Mouse (Mus musculus) MEL (cell line): ENCODE measurements at regions not wholly inside any gene's neighbourhood (a gene's known extent, or its start where the extent isn't known, plus 50 kb on each side); places are given as distances from the start of the nearest gene placed in this dataset.
A peak's percentile ranks its signal among the peaks of the same experiment; 100 is the strongest.

Source experiments
- DNase-seq: peaks from one replicate; pipeline ENCODE4 v3.0.0; 2011; ENCODE audit warnings: low read depth, low spot score
- H3K27ac ChIP-seq: 2 replicates; pipeline ENCODE4 v1.5.1; 2012; ENCODE audit warnings: low read depth, mild to moderate bottlenecking, control low read depth, low read length, moderate library complexity; ENCODE audit not compliant: control insufficient read depth
- H3K27me3 ChIP-seq, 2 experiments: fragments of 150-350 bp in 1 of 2; sonication (generic) in 1 of 2; 2 replicates each; pipeline ENCODE4 v1.6.1; 2012; ENCODE audit warnings: low read length in 2 of 2, mild to moderate bottlenecking in 2 of 2, improper control_type of control experiment in 1 of 2, moderate library complexity in 1 of 2; ENCODE audit not compliant: insufficient read depth in 2 of 2, control insufficient read depth in 1 of 2
- H3K36me3 ChIP-seq, 2 experiments: 2 replicates each; pipeline ENCODE4 v1.6.1; 2012 to 2014; ENCODE audit warnings: low read length in 2 of 2, improper control_type of control experiment in 1 of 2, inconsistent platforms in 1 of 2, mild to moderate bottlenecking in 1 of 2; ENCODE audit not compliant: insufficient read depth in 2 of 2, control insufficient read depth in 1 of 2
- H3K4me1 ChIP-seq, 2 experiments: fragments of 150-350 bp in 1 of 2; sonication (generic) in 1 of 2; 2 replicates each; pipeline ENCODE4 v1.6.1; 2012; ENCODE audit warnings: low read length in 2 of 2, improper control_type of control experiment in 1 of 2, mild to moderate bottlenecking in 1 of 2; ENCODE audit not compliant: insufficient read depth in 2 of 2, control insufficient read depth in 1 of 2
- H3K4me3 ChIP-seq, 2 experiments: fragments of 150-350 bp in 1 of 2; sonication (generic) in 1 of 2; 2 replicates each; pipeline ENCODE4 v1.5.1; 2012; ENCODE audit warnings: low read depth in 2 of 2, low read length in 2 of 2, mild to moderate bottlenecking in 2 of 2, moderate library complexity in 2 of 2, control low read depth in 1 of 2, improper control_type of control experiment in 1 of 2; ENCODE audit not compliant: control insufficient read depth in 1 of 2, insufficient read depth in 1 of 2
- H3K79me2 ChIP-seq: 2 replicates; pipeline ENCODE4 v1.6.1; 2012; ENCODE audit warnings: mild to moderate bottlenecking, low read length, moderate library complexity; ENCODE audit not compliant: control insufficient read depth, poor library complexity, insufficient read depth
- H3K9ac ChIP-seq: 2 replicates; pipeline ENCODE4 v1.6.1; 2012; ENCODE audit warnings: low read depth, mild to moderate bottlenecking, control low read depth, low read length, moderate library complexity; ENCODE audit not compliant: control insufficient read depth, poor library complexity, severe bottlenecking
- H3K9me3 ChIP-seq: fragments of 150-350 bp; sonication (generic); replicated peaks from 2 replicates; pipeline ENCODE4 v1.6.1; 2012; ENCODE audit warnings: mild to moderate bottlenecking, low read length, improper control_type of control experiment, moderate library complexity; ENCODE audit not compliant: insufficient read depth
- EP300 ChIP-seq, 2 experiments: IDR thresholded peaks; 2 replicates each; pipeline ENCODE4 v1.6.1; 2011; ENCODE audit warnings: improper control_type of control experiment in 2 of 2, low read length in 2 of 2, low read depth in 1 of 2, mild to moderate bottlenecking in 1 of 2
- ETS1 ChIP-seq: IDR thresholded peaks from 2 replicates; pipeline ENCODE4 v1.6.1; 2012; ENCODE audit warnings: low read depth, mild to moderate bottlenecking, inconsistent platforms, low read length, improper control_type of control experiment, moderate library complexity
- GABPA ChIP-seq: IDR thresholded peaks from 2 replicates; pipeline ENCODE4 v1.6.1; 2012; ENCODE audit warnings: low read depth, mild to moderate bottlenecking, inconsistent platforms, low read length, improper control_type of control experiment, moderate library complexity
- GATA1 ChIP-seq: IDR thresholded peaks from 2 replicates; pipeline ENCODE4 v1.6.1; 2011; ENCODE audit warnings: low read depth, low read length, improper control_type of control experiment
- HCFC1 ChIP-seq: IDR thresholded peaks from 2 replicates; pipeline ENCODE4 v1.6.1; 2012; ENCODE audit warnings: low read depth, mild to moderate bottlenecking, inconsistent platforms, low read length, improper control_type of control experiment, moderate library complexity
- JUND ChIP-seq: IDR thresholded peaks from 2 replicates; pipeline ENCODE4 v1.6.1; 2011; ENCODE audit warnings: low read depth, mild to moderate bottlenecking, improper control_type of control experiment, low read length
- MAZ ChIP-seq: IDR thresholded peaks from 2 replicates; pipeline ENCODE4 v1.6.1; 2012; ENCODE audit warnings: low read depth, mild to moderate bottlenecking, inconsistent platforms, low read length, improper control_type of control experiment
- MEF2A ChIP-seq: IDR thresholded peaks from 2 replicates; pipeline ENCODE4 v1.6.1; 2014; ENCODE audit warnings: low read depth, mild to moderate bottlenecking, inconsistent platforms, low read length, improper control_type of control experiment; ENCODE audit not compliant: poor library complexity, insufficient replicate concordance, severe bottlenecking; ENCODE audit errors: extremely low read depth
- MXI1 ChIP-seq: IDR thresholded peaks from 2 replicates; pipeline ENCODE4 v1.6.1; 2011; ENCODE audit warnings: mild to moderate bottlenecking, low read depth, low read length, improper control_type of control experiment
- NELFE ChIP-seq: IDR thresholded peaks from 2 replicates; pipeline ENCODE4 v1.6.1; 2011; ENCODE audit warnings: low read depth, low read length, improper control_type of control experiment
- POLR2A ChIP-seq, 2 experiments: IDR thresholded peaks; 2 replicates each; pipeline ENCODE4 v1.6.1; 2011 to 2012; ENCODE audit warnings: low read length in 2 of 2, mild to moderate bottlenecking in 2 of 2, control low read depth in 1 of 2, improper control_type of control experiment in 1 of 2, low read depth in 1 of 2, moderate library complexity in 1 of 2; ENCODE audit not compliant: control insufficient read depth in 1 of 2, insufficient read depth in 1 of 2, poor library complexity in 1 of 2
- POLR2AphosphoS2 ChIP-seq: IDR thresholded peaks from 2 replicates; pipeline ENCODE4 v1.6.1; 2011; ENCODE audit warnings: low read length, improper control_type of control experiment
- POLR2AphosphoS5 ChIP-seq: IDR thresholded peaks from 2 replicates; pipeline ENCODE4 v1.6.1; 2012; ENCODE audit warnings: low read depth, borderline replicate concordance, mild to moderate bottlenecking, inconsistent platforms, low read length, moderate library complexity, mixed read lengths
- RAD21 ChIP-seq: IDR thresholded peaks from 2 replicates; pipeline ENCODE4 v1.6.1; 2011; ENCODE audit warnings: mild to moderate bottlenecking, low read depth, low read length, improper control_type of control experiment
- RCOR1 ChIP-seq: IDR thresholded peaks from 2 replicates; pipeline ENCODE4 v1.6.1; 2012; ENCODE audit warnings: low read depth, mild to moderate bottlenecking, inconsistent platforms, low read length, improper control_type of control experiment
- SIN3A ChIP-seq: IDR thresholded peaks from 2 replicates; pipeline ENCODE4 v1.6.1; 2012; ENCODE audit warnings: low read length, improper control_type of control experiment, inconsistent platforms
- SMC3 ChIP-seq: IDR thresholded peaks from 2 replicates; pipeline ENCODE4 v1.6.1; 2011; ENCODE audit warnings: low read depth, low read length, improper control_type of control experiment
- TAL1 ChIP-seq: IDR thresholded peaks from 2 replicates; pipeline ENCODE4 v1.6.1; 2012; ENCODE audit warnings: mild to moderate bottlenecking, inconsistent platforms, low read length, moderate library complexity, mixed read lengths
- TBP ChIP-seq: IDR thresholded peaks from 2 replicates; pipeline ENCODE4 v1.8.0; 2011; ENCODE audit warnings: low read depth, low read length, improper control_type of control experiment

DNA sequence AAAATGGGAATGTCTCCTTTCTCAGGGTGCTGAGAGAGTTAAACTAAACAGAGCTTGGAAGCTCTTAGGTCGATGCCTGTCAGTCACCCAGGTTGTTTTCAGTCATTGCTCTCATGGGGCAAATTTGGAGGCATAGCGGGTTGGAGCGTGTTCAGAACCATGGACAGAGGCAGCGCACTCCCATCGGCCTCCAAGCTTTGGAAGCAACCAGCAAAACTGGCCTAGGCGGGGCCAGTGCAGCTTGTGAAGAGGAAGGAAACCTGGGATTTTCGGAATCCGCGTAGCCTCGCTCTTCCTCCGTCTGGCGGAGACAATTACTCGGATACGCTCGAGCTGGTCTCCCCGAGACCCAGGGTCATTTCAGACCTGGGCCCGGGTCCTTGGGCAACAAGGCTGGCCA lies 63.4 kb upstream of the Pax2 start:
- no peaks in the 10 kb centered on the region for H3K9me3 ChIP-seq
- no peaks in the 10 kb centered on the region for H3K36me3 ChIP-seq
- no peak overlapping the region for H3K27ac ChIP-seq
- H3K4me3 ChIP-seq: no peak overlapping the region
- no peaks in the 10 kb centered on the region for H3K79me2 ChIP-seq
- no peaks in the 10 kb centered on the region for H3K27me3 ChIP-seq
- no peak for TF ChIP-seq HCFC1
- TF ChIP-seq GABPA: no peak
- no peak for TF ChIP-seq MAZ
- no peak for TF ChIP-seq MXI1
- no peak for TF ChIP-seq POLR2A (IDR thresholded peaks at IDR 0.05; ENCODE audit: control insufficient read depth in 1 of 2, insufficient read depth in 1 of 2, low read depth in 1 of 2, low read length in 2 of 2, poor library complexity in 1 of 2)
- TF ChIP-seq POLR2AphosphoS5: no peak
- TF ChIP-seq TAL1: no peak
- TF ChIP-seq SMC3: no peak
- TF ChIP-seq JUND: no peak
- no peak for TF ChIP-seq POLR2AphosphoS2
- TF ChIP-seq SIN3A: no peak
- TF ChIP-seq RAD21: no peak
- TF ChIP-seq GATA1: no peak
- TF ChIP-seq TBP: no peak
- TF ChIP-seq ETS1: no peak
- no peaks in the 10 kb centered on the region for H3K4me1 ChIP-seq
- H3K9ac ChIP-seq: no peak overlapping the region
- peak; percentile 23 for DNase-seq

DNA sequence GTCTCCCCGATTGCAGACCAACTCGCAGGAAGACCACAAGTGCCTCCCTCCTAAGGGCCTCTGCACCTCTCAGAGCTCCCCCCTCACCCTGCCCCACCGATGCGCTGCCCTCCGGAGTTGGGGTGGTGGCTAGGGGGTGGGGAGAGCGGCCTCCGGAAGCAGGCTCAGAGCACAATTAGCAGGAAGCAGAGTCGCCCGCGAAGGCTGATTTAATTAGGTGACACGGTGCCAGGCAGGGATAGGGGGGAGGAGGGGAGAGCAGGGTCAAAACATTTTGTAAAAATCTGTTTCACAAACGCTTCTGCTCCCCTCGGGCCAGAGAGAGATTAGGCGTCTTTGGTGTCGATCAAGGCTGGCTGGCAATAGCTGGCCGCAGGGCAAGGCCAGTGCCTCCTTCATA lies 63.0 kb upstream of the Pax2 start:
- Histone ChIP-seq H3K4me1 (no peaks in the 10 kb centered on the region), H3K79me2 (no peaks in the 10 kb centered on the region), H3K27ac (no peak overlapping the region), H3K36me3 (no peaks in the 10 kb centered on the region), H3K27me3 (no peaks in the 10 kb centered on the region), H3K4me3 (no peak overlapping the region), H3K9ac (no peak overlapping the region), H3K9me3 (no peaks in the 10 kb centered on the region)
- DNase-seq: no peak
- no peak for TF ChIP-seq EP300 (IDR thresholded peaks at IDR 0.05; ENCODE audit: low read depth in 1 of 2, low read length in 2 of 2)
- no peak for TF ChIP-seq GATA1

DNA sequence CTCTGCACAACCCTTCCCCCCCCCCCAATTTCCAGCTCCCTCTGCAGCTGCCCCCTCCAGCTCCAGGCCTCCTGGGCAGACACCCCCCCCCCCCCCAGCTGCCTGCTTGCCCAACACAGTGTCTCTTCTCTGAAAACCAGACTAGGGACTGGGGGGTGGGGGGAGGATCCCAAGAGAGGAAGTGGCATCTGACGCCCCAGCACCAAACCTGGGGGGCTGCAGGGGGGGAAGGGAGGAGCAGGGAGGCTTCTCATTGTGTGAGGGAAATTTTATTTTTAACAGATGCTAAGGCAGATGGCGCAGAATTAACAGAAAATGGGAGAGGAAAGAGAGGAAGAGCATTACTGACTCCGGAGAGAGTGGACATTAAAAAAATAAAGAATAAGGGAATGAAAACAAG lies 60.5 kb upstream of the Pax2 start:
- Histone ChIP-seq H3K9ac (no peak overlapping the region), H3K27ac (no peak overlapping the region), H3K4me1 (no peaks in the 10 kb centered on the region), H3K27me3 (no peaks in the 10 kb centered on the region), H3K79me2 (no peaks in the 10 kb centered on the region), H3K36me3 (no peaks in the 10 kb centered on the region), H3K4me3 (no peak overlapping the region), H3K9me3 (no peaks in the 10 kb centered on the region)
- no peak for DNase-seq
- TF ChIP-seq POLR2A (IDR thresholded peaks at IDR 0.05; ENCODE audit: control insufficient read depth in 1 of 2, insufficient read depth in 1 of 2, low read depth in 1 of 2, low read length in 2 of 2, poor library complexity in 1 of 2) (no peak), NELFE (no peak), SMC3 (no peak), RCOR1 (no peak), GABPA (no peak), MAZ (no peak), TBP (no peak), MEF2A (no peak), JUND (no peak)
